Comparison of ENCODE assay signal across 8 mouse cellular contexts in the genomic region with DNA sequence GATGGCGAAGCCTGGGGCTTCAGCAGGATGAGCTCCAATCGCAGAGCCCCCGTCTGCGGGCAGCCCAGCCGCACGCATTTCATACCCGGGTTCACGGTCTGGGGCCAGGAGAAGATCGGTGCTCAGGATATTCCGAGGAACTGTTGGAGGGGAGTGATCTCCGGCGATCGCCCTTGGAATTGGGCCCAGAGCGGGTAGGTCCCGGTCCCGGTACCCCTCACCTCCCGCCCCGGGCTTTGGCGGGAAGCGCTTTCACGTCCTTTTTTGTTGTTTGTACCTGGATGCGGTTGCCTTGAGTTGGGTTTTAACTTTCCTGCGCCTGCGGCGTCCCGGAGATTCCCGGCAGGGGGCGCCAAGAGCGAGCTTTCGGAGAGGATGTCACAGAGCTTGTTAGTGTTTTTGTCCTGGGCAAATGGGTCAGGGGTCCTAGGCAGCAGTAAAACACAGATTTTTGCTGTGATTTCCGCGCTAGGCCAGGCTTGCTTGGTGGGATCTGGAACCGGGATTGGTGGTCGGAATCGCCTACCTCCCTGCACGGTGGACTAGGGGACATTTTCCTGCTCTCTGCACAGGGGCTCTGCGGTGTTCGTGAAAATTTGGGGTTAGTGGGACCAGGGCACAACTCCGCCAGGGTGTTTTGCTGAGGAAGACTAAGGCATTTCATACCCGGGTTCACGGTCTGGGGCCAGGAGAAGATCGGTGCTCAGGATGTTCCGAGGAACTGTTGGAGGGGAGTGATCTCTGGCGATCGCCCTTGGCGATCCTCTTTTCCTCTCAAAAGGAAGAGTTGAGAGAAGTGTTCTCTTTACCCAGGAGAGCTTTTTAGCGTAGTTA. TPM values are rescaled to one million over a fixed set of nuclear protein-coding genes. Genes with fewer than 3 reads are reported as not detected.
DNase-seq lines count a peak whose midpoint lies in the region; ATAC-seq lines count a peak whose summit lies in the region.

No protein-coding gene starts in this region.

- intact Hi-C loops in gastrocnemius, postnatal 36 days (cut with DNase I) = loop anchor here (1.0 to 5.0 kb wide), 2 partner anchors 191 to 471 kb away; no protein-coding TSS in a partner anchor

- H3K9me3 ChIP-seq in intestine, embryonic 14.5 days (ENCODE audit: control insufficient read depth, low read length) = no peaks in the 10 kb centered on the region

- H3K9ac ChIP-seq in intestine, embryonic 14.5 days (ENCODE audit: low read length) = peak overlapping the region; percentile 69

- peak overlapping the region; percentile 89 for H3K4me2 ChIP-seq in intestine, embryonic 14.5 days (ENCODE audit: low read length)

- peak; percentile 77 for DNase-seq in adrenal gland, adult 8-10 months
- DNase-seq in embryo, embryonic 10.5 days (ENCODE audit: low spot score) = peak; percentile 89
- peak; percentile 78 to 83 for DNase-seq in gastrocnemius, postnatal 36 days
- peak; percentile 98 for DNase-seq in intestine, embryonic 14.5 days (ENCODE audit: low spot score)
- DNase-seq in left cerebral cortex, adult 8-10 months (ENCODE audit: low spot score in 2 of 2) = peak; percentile 54 to 95
- peak; percentile 82 to 89 for DNase-seq in lung, postnatal 4 days
- peak; percentile 90 for DNase-seq in right cerebral cortex, postnatal 14 days

- ATAC-seq in intestine, embryonic 14.5 days (replicated peaks; ENCODE audit: low FRiP score, low TSS enrichment, low read depth) = peak; percentile 21
- ATAC-seq in activated CD4-positive, CD25-positive, alpha-beta regulatory T cell, adult 4 months = no peak

- peak overlapping the region; percentile 62 for H3K27ac ChIP-seq in intestine, embryonic 14.5 days (ENCODE audit: low read depth)

- H3K4me1 ChIP-seq in intestine, embryonic 14.5 days (replicated peaks; ENCODE audit: control insufficient read depth, insufficient read depth, low read length) = peaks cover 18% of the 10 kb centered on the region

- H3K36me3 ChIP-seq in intestine, embryonic 14.5 days (ENCODE audit: control insufficient read depth, insufficient read depth, low read length) = peaks cover 4% of the 10 kb centered on the region

- no peaks in the 10 kb centered on the region for H3K27me3 ChIP-seq in intestine, embryonic 14.5 days (replicated peaks; ENCODE audit: control insufficient read depth, insufficient read depth, low read length)

- WGBS in intestine, embryonic 14.5 days = under 1% methylated on average over 47 of the region's 47 CpGs

- H3K4me3 ChIP-seq in intestine, embryonic 14.5 days (ENCODE audit: low read depth, low read length) = peak overlapping the region; percentile 71

RNA-seq across cellular contexts. Expression of gene Sema5a, which starts 1.4 kb away (rescaled TPM):
- total RNA-seq in adrenal gland, adult 8-10 months (2022) = 10 to 100 TPM; 16.9 to 21.6 (median 21.0) TPM
- total RNA-seq in gastrocnemius, postnatal 36 days (2021) = 1 to 10 TPM; 2.4 to 3.0 TPM
- polyA plus RNA-seq in intestine, embryonic 14.5 days (2014; fragmentation: Nextera tagmentation; extraction: Ambion mirVana) = 24.8 and 24.9 TPM in 2 replicates
- 10 to 100 TPM; 19.8 to 25.7 (median 23.5) TPM for total RNA-seq in left cerebral cortex, adult 8-10 months (2022)
- polyA plus RNA-seq in activated CD4-positive, CD25-positive, alpha-beta regulatory T cell, adult 4 months (2017; shearing (Covaris generic)) = not detected

Comparison
In these comparisons a context has a peak if more than half of its experiments do, and no peak if none do; other contexts are left out.
1. RNA of gene Sema5a, which starts 1.4 kb away (total RNA-seq): 19.8 to 25.7 TPM in left cerebral cortex, adult 8-10 months and 16.9 to 21.6 TPM in adrenal gland, adult 8-10 months; 2.4 to 3.0 TPM in gastrocnemius, postnatal 36 days; every median in the first group is over 4 times any median in the second.
2. Peak in every context shown above with its lines, with median percentiles within 50 percentile points of each other: DNase-seq.